Mouse (Mus musculus): ENCODE results near the gene Cntrob. TPM values are rescaled to one million over a fixed set of nuclear protein-coding genes. Genes with fewer than 3 reads are reported as not detected.

The Cntrob gene
- polyA plus RNA-seq, 1 experiment, result 8.4 TPM

GRCm38 (mm10) chr11:69254808-69255207, 68.8 kb downstream of the Cntrob start:
- no peak for DNase-seq (ENCODE audit: low read depth, low spot score)
- WGBS, result 80% methylated on average over 5 of the region's 5 CpGs

GRCm38 (mm10) chr11:69253131-69253530, 70.4 kb downstream of the Cntrob start:
- no peak for DNase-seq (ENCODE audit: low read depth, low spot score)
- WGBS, result 36% methylated on average over 9 of the region's 9 CpGs

GRCm38 (mm10) chr11:69251953-69252352, 71.6 kb downstream of the Cntrob start:
- 80% methylated on average over 7 of the region's 7 CpGs for WGBS
- DNase-seq (ENCODE audit: low read depth, low spot score), result no peak

DNA sequence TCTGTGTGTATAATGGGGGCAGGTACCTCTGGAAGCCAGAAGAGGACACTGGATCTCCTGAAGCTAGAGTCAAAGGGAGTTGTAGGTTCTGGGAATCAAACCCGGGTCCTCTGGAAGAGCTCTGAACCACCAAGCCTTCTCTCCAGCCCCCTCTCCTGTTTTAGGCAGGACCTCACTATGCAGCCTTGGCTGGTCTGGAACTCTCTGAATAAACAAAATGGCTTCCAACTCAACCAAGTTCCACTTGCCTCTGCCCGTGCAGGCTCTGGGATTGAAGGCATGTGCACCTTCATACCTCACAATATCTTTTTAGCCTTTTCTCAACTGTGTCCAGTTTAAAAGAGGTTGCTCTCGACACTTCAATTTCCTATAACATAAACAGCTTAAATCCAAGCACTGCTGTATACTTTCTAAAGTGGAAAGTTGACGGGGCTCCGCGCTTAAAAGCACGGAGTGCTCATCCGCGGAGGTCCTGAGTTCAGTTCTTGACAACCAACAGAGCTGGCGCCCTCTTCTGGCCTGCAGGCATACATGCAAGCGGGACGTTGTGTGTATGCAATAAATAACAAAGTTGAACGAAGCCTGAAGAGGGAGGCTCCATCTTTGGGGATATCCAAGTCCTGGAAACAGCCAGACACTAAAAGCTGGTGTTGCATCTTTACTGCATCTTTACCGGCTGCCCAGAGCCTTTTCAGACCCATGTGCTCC, 72.3 kb downstream of the Cntrob start:
- no peak for DNase-seq (ENCODE audit: low read depth, low spot score)
- WGBS, result 49% methylated on average over 14 of the region's 14 CpGs

DNA sequence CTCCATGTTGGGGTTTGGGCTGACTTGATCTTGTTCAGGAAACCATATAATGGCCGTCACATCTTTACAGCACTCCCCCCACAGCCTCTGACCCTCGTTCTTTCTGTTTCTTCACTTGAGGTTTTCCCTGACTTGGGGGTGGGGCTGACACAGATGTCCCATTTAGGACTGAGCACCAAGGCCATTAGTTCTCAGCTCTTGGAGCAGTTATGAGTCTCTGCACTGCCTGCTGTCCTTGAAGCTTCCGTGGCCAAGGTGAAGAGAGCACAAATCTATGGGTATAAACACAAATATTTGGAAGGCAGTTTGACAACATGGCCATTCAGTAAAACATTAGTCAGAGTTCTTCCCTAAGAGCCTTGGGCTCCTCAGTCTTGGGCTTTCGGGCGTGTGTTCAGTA, 73.5 kb downstream of the Cntrob start:
- no peak for DNase-seq (ENCODE audit: low read depth, low spot score)
- WGBS, result 63% methylated on average over 5 of the region's 5 CpGs

Other genes starting within 250 kb of the Cntrob start
- 44.0 and 67.8 TPM in 2 replicates for gene Vamp2, start 235.3 kb downstream of the Cntrob start, polyA plus RNA-seq (2012; rRNA removed)
- gene Per1, start 228.6 kb downstream of the Cntrob start, polyA plus RNA-seq (2012; rRNA removed), result 6.1 and 13.9 TPM in 2 replicates
- 0.07 and 0.15 TPM in 2 replicates for gene Hes7, start 203.4 kb downstream of the Cntrob start, polyA plus RNA-seq (2012; rRNA removed)
- 0.14 and 0.25 TPM in 2 replicates for gene 9130213A22Rik, start 201.2 kb downstream of the Cntrob start, polyA plus RNA-seq (2012; rRNA removed)
- 0.36 and 0.62 TPM in 2 replicates for gene Aloxe3, start 197.9 kb downstream of the Cntrob start, polyA plus RNA-seq (2012; rRNA removed)
- gene Alox12b, start 166.8 kb downstream of the Cntrob start, polyA plus RNA-seq (2012; rRNA removed), result 0.06 TPM in 1 of 2 replicates, not detected in the other
- 0.04 TPM in 1 of 2 replicates, not detected in the other for gene Alox8, start 125.9 kb downstream of the Cntrob start, polyA plus RNA-seq (2012; rRNA removed)
- not detected in 2 replicates for gene Gucy2e, start 86.7 kb downstream of the Cntrob start, polyA plus RNA-seq (2012; rRNA removed)
- 60.7 and 65.6 TPM in 2 replicates for gene Trappc1, start 205 bp upstream of the Cntrob start, polyA plus RNA-seq (2012; rRNA removed)
- 0.46 and 0.55 TPM in 2 replicates for gene Kcnab3, start 2.5 kb upstream of the Cntrob start, polyA plus RNA-seq (2012; rRNA removed)
- 0.51 and 0.79 TPM in 2 replicates for gene Rnf227, start 16.7 kb upstream of the Cntrob start, polyA plus RNA-seq (2012; rRNA removed)
- 63.4 and 118 TPM in 2 replicates for gene Chd3, start 45.6 kb upstream of the Cntrob start, polyA plus RNA-seq (2012; rRNA removed)
- 164 and 180 TPM in 2 replicates for gene Naa38, start 71.7 kb upstream of the Cntrob start, polyA plus RNA-seq (2012; rRNA removed)
- 6.1 and 14.5 TPM in 2 replicates for gene Cyb5d1, start 71.9 kb upstream of the Cntrob start, polyA plus RNA-seq (2012; rRNA removed)
- gene Tmem88, start 74.5 kb upstream of the Cntrob start, polyA plus RNA-seq (2012; rRNA removed), result 10.5 and 11.0 TPM in 2 replicates
- gene Kdm6b, start 89.9 kb upstream of the Cntrob start, polyA plus RNA-seq (2012; rRNA removed), result 7.5 and 11.2 TPM in 2 replicates
- gene Dnah2, start 225.3 kb upstream of the Cntrob start, polyA plus RNA-seq (2012; rRNA removed), result 0.12 and 0.29 TPM in 2 replicates
- gene Efnb3, start 236.4 kb upstream of the Cntrob start, polyA plus RNA-seq (2012; rRNA removed), result 1.1 and 2.1 TPM in 2 replicates

All from large intestine, adult 2 months (tissue).